Mouse (Mus musculus) stomach, postnatal 0 days (tissue): Measurements from ENCODE around the gene Zbtb25. TPM values are rescaled to one million over a fixed set of nuclear protein-coding genes. Genes with fewer than 3 reads are reported as not detected.
A peak's percentile ranks its signal among the peaks of the same experiment; 100 is the strongest.

Experiments used
- ATAC-seq: fragments of 200-750 bp; cut with Nextera tagmentation; 2 replicates; pipeline ENCODE4 v1.8.0; 2017; ENCODE audit not compliant: low FRiP score, low TSS enrichment
- DNase-seq: peaks from one replicate; pipeline ENCODE4 v3.0.0-alpha.2; 2016; ENCODE audit warnings: low spot score
- H3K27ac ChIP-seq: fragments of 300-500 bp; sonication (generic); replicated peaks from 2 replicates; pipeline ENCODE4 v1.5.1; 2014; ENCODE audit warnings: mild to moderate bottlenecking, control low read depth
- H3K27me3 ChIP-seq: fragments of 300-500 bp; sonication (generic); 2 replicates; pipeline ENCODE4 v1.6.1; 2014; ENCODE audit warnings: low read length; ENCODE audit not compliant: control insufficient read depth, insufficient read depth
- H3K36me3 ChIP-seq: fragments of 300-500 bp; sonication (generic); 2 replicates; pipeline ENCODE4 v1.6.1; 2014; ENCODE audit warnings: low read length, mixed read lengths; ENCODE audit not compliant: control insufficient read depth, insufficient read depth
- H3K4me1 ChIP-seq: fragments of 300-500 bp; sonication (generic); replicated peaks from 2 replicates; pipeline ENCODE4 v1.6.1; 2014; ENCODE audit warnings: antibody characterized with exemption; ENCODE audit not compliant: control insufficient read depth, insufficient read depth
- H3K4me2 ChIP-seq: fragments of 300-500 bp; sonication (generic); replicated peaks from 2 replicates; pipeline ENCODE4 v1.6.1; 2014; ENCODE audit warnings: low read depth, mild to moderate bottlenecking, control low read depth, moderate library complexity
- H3K4me3 ChIP-seq: fragments of 300-500 bp; sonication (generic); 2 replicates; pipeline ENCODE4 v1.5.1; 2014; ENCODE audit warnings: low read depth, low read length, control low read depth
- H3K9ac ChIP-seq: fragments of 300-500 bp; sonication (generic); 2 replicates; pipeline ENCODE4 v1.6.1; 2014; ENCODE audit warnings: mild to moderate bottlenecking, low read length, control low read depth, mixed read lengths
- H3K9me3 ChIP-seq: fragments of 300-500 bp; sonication (generic); 2 replicates; pipeline ENCODE4 v1.6.1; 2016; ENCODE audit warnings: low read length; ENCODE audit not compliant: control insufficient read depth
- CTCF ChIP-seq: IDR thresholded peaks from 2 replicates; pipeline ENCODE4 v1.5.1; 2016; ENCODE audit warnings: antibody characterized with exemption, low read depth, mild to moderate bottlenecking, moderate library complexity
- EP300 ChIP-seq: optimal IDR thresholded peaks from 2 replicates; pipeline ENCODE3; 2016; ENCODE audit warnings: antibody characterized with exemption
- WGBS: fragments of 180-500 bp; shearing (Covaris S2); extraction: QIAGEN DNeasy Blood & Tissue Kit; methylation state at CpG from one replicate; pipeline ENCODE4 v1.1.7; 2014; 5-methylcytosine and 5-hydroxymethylcytosine counted together
- polyA plus RNA-seq: library from polyadenylated mRNA; unstranded; fragments of >200 nt; fragmentation: Nextera tagmentation; extraction: Ambion mirVana; gene quantifications from 2 replicates; pipeline ENCODE4 v1.2.1, GENCODE M21; 2015

Zbtb25 gene
- polyA plus RNA-seq, 1 experiment from 2014 or later: 7.4 TPM

- Histone ChIP-seq H3K9ac (peak overlapping the region; percentile 98), H3K27me3 (no peaks in the 10 kb centered on the region), H3K9me3 (no peaks in the 10 kb centered on the region), H3K36me3 (no peaks in the 10 kb centered on the region), H3K4me2 (peak overlapping the region; percentile 68), H3K4me1 (0 out of 2 replicates have a peak, but pooled peaks cover 2% of the 10 kb centered on the region), H3K4me3 (peak overlapping the region; percentile 96), H3K27ac (peak overlapping the region; percentile 100)
- ATAC-seq (peak; percentile 66), DNase-seq (peak; percentile 86)
- 0% methylated on average over 40 of the region's 63 CpGs for WGBS
- TF ChIP-seq CTCF: peak; percentile 39; the same call in 1 of the 2 replicates
- peak; percentile 51 for TF ChIP-seq EP300
These were observed 1.6 kb upstream of the Zbtb25 start for GRCm38 (mm10) chr12:76370831-76371571.

- DNase-seq: peak; percentile 89
- ATAC-seq: peak; percentile 71
- under 1% methylated on average over 60 of the region's 99 CpGs for whole genome bisulfite sequencing
- peak within 1 kb of the TSS; percentile 98 for H3K9ac ChIP-seq
- H3K36me3 ChIP-seq: no peaks in the 10 kb centered on the region
- H3K4me3 ChIP-seq: peak within 1 kb of the TSS; percentile 96
- peak; percentile 38; the same call in 1 of the 2 replicates for TF ChIP-seq CTCF
- TF ChIP-seq EP300: no peak
- no peaks in the 10 kb centered on the region for H3K27me3 ChIP-seq
- 0 out of 2 replicates have a peak, but pooled peaks cover 2% of the 10 kb centered on the region for H3K4me1 ChIP-seq
- peak within 1 kb of the TSS; percentile 100 for H3K27ac ChIP-seq
- no peaks in the 10 kb centered on the region for H3K9me3 ChIP-seq
- H3K4me2 ChIP-seq: peak within 1 kb of the TSS; percentile 68
These were observed 802 bp upstream of the Zbtb25 start, which contains the start of gene Zbtb1 for GRCm38 (mm10) chr12:76369978-76370830. Gene Zbtb1, plus strand, starts transcription at chr12:76370266.

- DNase-seq (peak; percentile 62), ATAC-seq (peak; percentile 32; the same call in 1 of the 2 replicates)
- H3K36me3 ChIP-seq: no peaks in the 10 kb centered on the region
- peak overlapping the region; percentile 96 for H3K4me3 ChIP-seq
- H3K9me3 ChIP-seq: no peaks in the 10 kb centered on the region
- H3K4me2 ChIP-seq: peak overlapping the region; percentile 68
- 0 out of 2 replicates have a peak, but pooled peaks cover 2% of the 10 kb centered on the region for H3K4me1 ChIP-seq
- H3K9ac ChIP-seq: peak overlapping the region; percentile 98
- TF ChIP-seq EP300: no peak
- TF ChIP-seq CTCF: no peak
- WGBS: 1% methylated on average over 26 of the region's 26 CpGs
- no peaks in the 10 kb centered on the region for H3K27me3 ChIP-seq
- H3K27ac ChIP-seq: peak overlapping the region; percentile 100
These were observed 604 bp downstream of the Zbtb25 start for GRCm38 (mm10) chr12:76368790-76369205.

GRCm38 (mm10) chr12:76368201-76368789 is 1.1 kb downstream of the Zbtb25 start:
- Histone ChIP-seq H3K9ac (peak overlapping the region; percentile 98; the same call in 1 of the 2 replicates), H3K27ac (peak overlapping the region; percentile 100), H3K27me3 (no peaks in the 10 kb centered on the region), H3K4me2 (peak overlapping the region; percentile 68), H3K4me1 (0 out of 2 replicates have a peak, but pooled peaks cover 2% of the 10 kb centered on the region), H3K4me3 (peak overlapping the region; percentile 96), H3K36me3 (no peaks in the 10 kb centered on the region), H3K9me3 (no peaks in the 10 kb centered on the region)
- 15% methylated on average over 9 of the region's 9 CpGs for WGBS
- TF ChIP-seq EP300 (no peak), CTCF (no peak)
- DNase-seq (no peak), ATAC-seq (no peak)
